ENCODE assay signal across 13 mouse cellular contexts in genomic region chr15:100066702-100067101, GRCm38 (mm10). TPM values are rescaled to one million over a fixed set of nuclear protein-coding genes. Genes with fewer than 3 reads are reported as not detected.
DNase-seq lines count a peak whose midpoint lies in the region; ATAC-seq lines count a peak whose summit lies in the region.
"Had no signal": no experiment of that assay in that cellular context is flagged by ENCODE, and none has a peak within 500 bp of the region (broad histone marks: within the 10 kb centered on the region; RNA-seq: fewer than 3 reads in every experiment).

No protein-coding gene starts in this region.

- peaks cover 8% of the 10 kb centered on the region for H3K4me1 ChIP-seq in embryonic facial prominence, embryonic 15.5 days
- peaks cover 8% of the 10 kb centered on the region; the same call in 1 of the 2 replicates for H3K4me1 ChIP-seq in embryonic facial prominence, embryonic 10.5 days
- H3K4me1 ChIP-seq in liver, embryonic 15.5 days (replicated peaks), result peaks cover 23% of the 10 kb centered on the region
- H3K4me1 ChIP-seq in liver, embryonic 11.5 days (replicated peaks; ENCODE audit: control insufficient read depth, insufficient read depth, low read length), result 0 out of 2 replicates have a peak, but pooled peaks cover 4% of the 10 kb centered on the region
- peaks cover 24% of the 10 kb centered on the region for H3K4me1 ChIP-seq in intestine, embryonic 16.5 days (ENCODE audit: control insufficient read depth, insufficient read depth, low read length)

- H3K9me3 ChIP-seq in embryonic facial prominence, embryonic 15.5 days (replicated peaks), result no peaks in the 10 kb centered on the region
- no peaks in the 10 kb centered on the region for H3K9me3 ChIP-seq in embryonic facial prominence, embryonic 10.5 days
- H3K9me3 ChIP-seq in liver, embryonic 15.5 days (replicated peaks), result no peaks in the 10 kb centered on the region
- H3K9me3 ChIP-seq in liver, embryonic 11.5 days (ENCODE audit: control insufficient read depth, low read length), result no peaks in the 10 kb centered on the region
- H3K9me3 ChIP-seq in intestine, embryonic 16.5 days (ENCODE audit: control insufficient read depth, low read length), result no peaks in the 10 kb centered on the region
- H3K9me3 ChIP-seq: midbrain, embryonic 12.5 days had no signal

- H3K27ac ChIP-seq in embryonic facial prominence, embryonic 15.5 days (replicated peaks), result 0 out of 2 replicates have a peak overlapping the region, but pooled peaks have one; percentile 4
- no peak overlapping the region for H3K27ac ChIP-seq in embryonic facial prominence, embryonic 10.5 days (replicated peaks)
- H3K27ac ChIP-seq in liver, embryonic 15.5 days (replicated peaks), result peak overlapping the region; percentile 74
- no peak overlapping the region for H3K27ac ChIP-seq in liver, embryonic 11.5 days (ENCODE audit: low read depth, low read length)
- H3K27ac ChIP-seq in intestine, embryonic 16.5 days (ENCODE audit: low read length), result peak overlapping the region; percentile 77
- H3K27ac ChIP-seq: midbrain, embryonic 12.5 days had no signal

- ATAC-seq in embryonic facial prominence, embryonic 15.5 days (ENCODE audit: insufficient number of reproducible peaks, low FRiP score, low TSS enrichment, low read depth), result no peak
- peak; percentile 64 for ATAC-seq in liver, embryonic 15.5 days (ENCODE audit: insufficient read depth)
- ATAC-seq in liver, embryonic 11.5 days (replicated peaks; ENCODE audit: low FRiP score), result no peak
- peak; percentile 81 for ATAC-seq in intestine, embryonic 16.5 days
- ATAC-seq in monocyte, adult 5-6 weeks (replicated peaks; ENCODE audit: insufficient number of reproducible peaks, low FRiP score, low TSS enrichment, poor library complexity, severe bottlenecking), result no peak

- 45% methylated on average over 9 of the region's 9 CpGs for WGBS in embryonic facial prominence, embryonic 15.5 days
- WGBS in embryonic facial prominence, embryonic 10.5 days, result 91% methylated on average over 9 of the region's 9 CpGs
- WGBS in liver, embryonic 15.5 days (ENCODE audit: insufficient replicate concordance), result 71% methylated on average over 9 of the region's 9 CpGs
- 83% methylated on average over 9 of the region's 9 CpGs for WGBS in liver, embryonic 11.5 days
- WGBS in intestine, embryonic 16.5 days, result 41% methylated on average over 9 of the region's 9 CpGs
- WGBS in large intestine, adult 2 months, result 15% methylated on average over 9 of the region's 9 CpGs

- H3K4me3 ChIP-seq in embryonic facial prominence, embryonic 15.5 days (replicated peaks), result no peak overlapping the region
- no peak overlapping the region for H3K4me3 ChIP-seq in embryonic facial prominence, embryonic 10.5 days
- no peak overlapping the region for H3K4me3 ChIP-seq in liver, embryonic 15.5 days (replicated peaks)
- H3K4me3 ChIP-seq in liver, embryonic 11.5 days (ENCODE audit: low read depth, low read length), result no peak overlapping the region
- no peak overlapping the region for H3K4me3 ChIP-seq in intestine, embryonic 16.5 days (ENCODE audit: low read length)
- H3K4me3 ChIP-seq: midbrain, embryonic 12.5 days had no signal

- no peak for DNase-seq in embryonic facial prominence, embryonic 10.5 days (ENCODE audit: low spot score)
- DNase-seq in liver, embryonic 11.5 days (ENCODE audit: low spot score), result no peak
- DNase-seq in large intestine, adult 2 months (ENCODE audit: low read depth, low spot score), result peak; percentile 76
- DNase-seq in c-Kit-positive CD71-positive TER-119-positive erythroid progenitor cells, embryonic 14.5 days (ENCODE audit: low spot score), result no peak
- DNase-seq: adrenal gland, postnatal 14 days; lung, adult 2 months; retina, postnatal 1 day; thymus, adult 2 months had no signal

- H3K9ac ChIP-seq in embryonic facial prominence, embryonic 15.5 days, result no peak overlapping the region
- no peak overlapping the region for H3K9ac ChIP-seq in liver, embryonic 15.5 days
- no peak overlapping the region for H3K9ac ChIP-seq in liver, embryonic 11.5 days (ENCODE audit: low read depth, low read length)
- no peak overlapping the region for H3K9ac ChIP-seq in intestine, embryonic 16.5 days (ENCODE audit: low read depth, low read length)
- H3K9ac ChIP-seq: midbrain, embryonic 12.5 days had no signal

- no peaks in the 10 kb centered on the region for H3K27me3 ChIP-seq in embryonic facial prominence, embryonic 15.5 days
- H3K27me3 ChIP-seq in embryonic facial prominence, embryonic 10.5 days (replicated peaks; ENCODE audit: low read depth, poor library complexity, severe bottlenecking), result no peaks in the 10 kb centered on the region
- no peaks in the 10 kb centered on the region for H3K27me3 ChIP-seq in liver, embryonic 15.5 days
- H3K27me3 ChIP-seq in liver, embryonic 11.5 days (replicated peaks; ENCODE audit: control insufficient read depth, insufficient read depth, low read length), result no peaks in the 10 kb centered on the region
- H3K27me3 ChIP-seq in intestine, embryonic 16.5 days (replicated peaks; ENCODE audit: control insufficient read depth, insufficient read depth, low read length), result no peaks in the 10 kb centered on the region
- H3K27me3 ChIP-seq: midbrain, embryonic 12.5 days had no signal

- no peaks in the 10 kb centered on the region for H3K36me3 ChIP-seq in embryonic facial prominence, embryonic 15.5 days
- H3K36me3 ChIP-seq in embryonic facial prominence, embryonic 10.5 days (replicated peaks), result no peaks in the 10 kb centered on the region
- no peaks in the 10 kb centered on the region for H3K36me3 ChIP-seq in liver, embryonic 15.5 days (replicated peaks)
- H3K36me3 ChIP-seq in liver, embryonic 11.5 days (ENCODE audit: control insufficient read depth, insufficient read depth, low read length), result no peaks in the 10 kb centered on the region
- no peaks in the 10 kb centered on the region for H3K36me3 ChIP-seq in intestine, embryonic 16.5 days (ENCODE audit: control insufficient read depth, insufficient read depth, low read length)
- H3K36me3 ChIP-seq: midbrain, embryonic 12.5 days had no signal

- no peak overlapping the region for H3K4me2 ChIP-seq in embryonic facial prominence, embryonic 15.5 days (replicated peaks)
- no peak overlapping the region for H3K4me2 ChIP-seq in liver, embryonic 15.5 days
- no peak overlapping the region for H3K4me2 ChIP-seq in liver, embryonic 11.5 days
- peak overlapping the region; percentile 22 for H3K4me2 ChIP-seq in intestine, embryonic 16.5 days (ENCODE audit: low read depth, low read length)
- H3K4me2 ChIP-seq: midbrain, embryonic 12.5 days had no signal

RNA-seq across cellular contexts. Expression of gene Dip2b, which starts 28.2 kb away (rescaled TPM):
- polyA plus RNA-seq in embryonic facial prominence, embryonic 15.5 days (2015; fragmentation: Nextera tagmentation; extraction: Ambion mirVana), result 11.2 and 11.5 TPM in 2 replicates
- 16.2 and 16.9 TPM in 2 replicates for polyA plus RNA-seq in embryonic facial prominence, embryonic 10.5 days (2016; fragmentation: Nextera tagmentation; extraction: Ambion mirVana)
- polyA plus RNA-seq in liver, embryonic 15.5 days (2015; fragmentation: Nextera tagmentation; extraction: Ambion mirVana), result 2.4 and 2.5 TPM in 2 replicates
- polyA plus RNA-seq in liver, embryonic 11.5 days (2014; fragmentation: Nextera tagmentation; extraction: Ambion mirVana), result 10.0 and 10.4 TPM in 2 replicates
- 5.6 and 6.3 TPM in 2 replicates for polyA plus RNA-seq in intestine, embryonic 16.5 days (2015; fragmentation: Nextera tagmentation; extraction: Ambion mirVana)
- 5.8 and 9.4 TPM in 2 replicates for polyA plus RNA-seq in large intestine, adult 2 months (2012; rRNA removed)
- 11.9 to 22.4 TPM (median 12.8 TPM) in 3 replicates for total RNA-seq in monocyte, adult 5-6 weeks (2017)

Comparison
In these comparisons a context has a peak if more than half of its experiments do, and no peak if none do; other contexts are left out.
1. ATAC-seq: peak in liver, embryonic 15.5 days (single experiment) and intestine, embryonic 16.5 days (single experiment); none in embryonic facial prominence, embryonic 15.5 days (single experiment), liver, embryonic 11.5 days (single experiment) and monocyte, adult 5-6 weeks (single experiment).
2. H3K27ac ChIP-seq: peak in embryonic facial prominence, embryonic 15.5 days (single experiment), liver, embryonic 15.5 days (single experiment) and intestine, embryonic 16.5 days (single experiment); none in embryonic facial prominence, embryonic 10.5 days (single experiment) and liver, embryonic 11.5 days (single experiment).